Mouse (Mus musculus) testis, adult 2 months (tissue): ENCODE measurements around the gene Pam16.

Source experiments
- CTCF ChIP-seq: fragments of 200-500 bp; IDR thresholded peaks from 2 replicates; pipeline ENCODE4 v1.5.1; 2012; ENCODE audit warnings: low read depth, mild to moderate bottlenecking, inconsistent platforms, low read length, moderate library complexity; ENCODE audit not compliant: control insufficient read depth, insufficient read depth, insufficient replicate concordance
- POLR2A ChIP-seq: fragments of 200-500 bp; IDR thresholded peaks from 2 replicates; pipeline ENCODE4 v1.6.1; 2012; ENCODE audit warnings: low read depth, mild to moderate bottlenecking, inconsistent platforms, low read length, moderate library complexity; ENCODE audit not compliant: control insufficient read depth

- TF ChIP-seq CTCF, result no peak
- no peak for TF ChIP-seq POLR2A
Measured at GRCm38 (mm10) chr16:4670317-4670716, 45.5 kb upstream of the Pam16 start.
